Mouse (Mus musculus) testis, adult 2 months (tissue): ENCODE results near the gene Atp10a.

Experiments used
- CTCF ChIP-seq: fragments of 200-500 bp; IDR thresholded peaks from 2 replicates; pipeline ENCODE4 v1.5.1; 2012; ENCODE audit warnings: low read depth, mild to moderate bottlenecking, inconsistent platforms, low read length, moderate library complexity; ENCODE audit not compliant: control insufficient read depth, insufficient read depth, insufficient replicate concordance
- POLR2A ChIP-seq: fragments of 200-500 bp; IDR thresholded peaks from 2 replicates; pipeline ENCODE4 v1.6.1; 2012; ENCODE audit warnings: low read depth, mild to moderate bottlenecking, inconsistent platforms, low read length, moderate library complexity; ENCODE audit not compliant: control insufficient read depth

DNA sequence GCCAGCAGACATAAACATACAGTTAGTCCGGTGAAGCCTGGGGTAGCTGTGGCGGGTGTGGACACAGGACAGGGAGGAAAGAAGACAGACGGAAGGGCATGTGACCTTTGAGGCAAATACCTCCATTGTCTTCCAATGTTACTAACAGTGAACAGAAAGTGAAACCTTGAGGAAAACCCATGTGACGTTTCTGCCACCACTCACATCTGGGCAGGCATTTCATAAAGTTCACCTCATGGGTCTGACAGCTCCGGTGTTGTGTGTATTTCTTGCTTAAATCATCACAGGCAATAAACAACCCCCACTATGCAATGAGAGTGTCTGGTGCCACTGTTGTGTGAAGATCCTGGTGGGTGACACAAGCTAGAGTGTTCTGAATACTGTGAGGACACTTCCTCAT, 173.1 kb downstream of the Atp10a start:
- TF ChIP-seq POLR2A (no peak), CTCF (no peak)
